Mouse (Mus musculus) lung, postnatal 0 days (tissue): ENCODE measurements around the gene Prss34.

Experiments used
- CTCF ChIP-seq: IDR thresholded peaks from 2 replicates; pipeline ENCODE4 v1.5.1; 2016; ENCODE audit warnings: antibody characterized with exemption, mild to moderate bottlenecking
- EP300 ChIP-seq: IDR thresholded peaks from 2 replicates; pipeline ENCODE4 v1.6.1; 2016; ENCODE audit warnings: antibody characterized with exemption, mild to moderate bottlenecking, control low read depth

DNA sequence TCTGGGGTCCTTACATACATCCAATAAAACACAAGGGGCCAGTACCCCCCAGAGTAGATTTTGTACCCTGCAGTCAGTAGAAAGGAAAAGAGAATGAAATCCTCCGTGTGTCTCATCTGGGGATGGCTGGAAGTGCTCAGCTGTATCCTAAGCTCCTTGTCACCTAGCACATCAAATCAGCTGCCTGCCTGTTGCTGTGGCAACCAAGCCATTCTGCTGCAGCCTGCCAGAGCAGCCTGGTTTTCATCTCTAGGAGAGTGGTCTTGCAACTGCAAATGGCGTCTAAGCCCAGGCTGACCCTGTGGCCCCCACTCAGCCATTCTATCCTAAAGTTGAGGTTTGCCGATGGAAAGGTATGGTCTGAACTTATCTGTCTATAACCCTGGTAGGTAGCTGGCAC is 45.6 kb upstream of the Prss34 start:
- TF ChIP-seq EP300 (no peak), CTCF (no peak)
